Mouse (Mus musculus) cerebellum, postnatal 25 days (tissue): Measurements from ENCODE around the gene Abhd5.
A peak's percentile ranks its signal among the peaks of the same experiment; 100 is the strongest.

Experiments
- DNase-seq, 2 experiments: peaks; one replicate each; pipeline ENCODE4 v3.0.0; 2021; ENCODE audit warnings: mixed read lengths in 2 of 2

Gene Abhd5

DNA sequence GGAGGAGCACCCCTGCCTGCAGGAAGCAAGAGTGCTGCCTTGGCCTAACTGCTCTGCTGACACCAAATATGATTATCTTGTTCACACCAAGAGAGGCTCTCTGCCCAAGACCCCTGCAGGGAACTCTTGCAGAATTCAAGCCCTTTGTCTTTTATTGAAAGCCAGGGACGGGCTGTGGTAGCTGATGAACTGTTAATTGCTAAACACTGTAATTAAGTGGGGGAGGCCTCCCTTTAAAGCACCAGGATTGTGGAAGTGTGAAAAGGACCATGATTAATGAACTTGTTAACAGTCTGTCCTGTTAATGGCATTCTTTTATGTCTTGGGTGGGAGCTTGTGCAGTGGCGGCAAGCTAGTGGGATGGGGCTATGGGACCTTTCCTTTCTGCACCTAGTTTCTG, 65.2 kb downstream of the Abhd5 start:
- no peak for DNase-seq

DNA sequence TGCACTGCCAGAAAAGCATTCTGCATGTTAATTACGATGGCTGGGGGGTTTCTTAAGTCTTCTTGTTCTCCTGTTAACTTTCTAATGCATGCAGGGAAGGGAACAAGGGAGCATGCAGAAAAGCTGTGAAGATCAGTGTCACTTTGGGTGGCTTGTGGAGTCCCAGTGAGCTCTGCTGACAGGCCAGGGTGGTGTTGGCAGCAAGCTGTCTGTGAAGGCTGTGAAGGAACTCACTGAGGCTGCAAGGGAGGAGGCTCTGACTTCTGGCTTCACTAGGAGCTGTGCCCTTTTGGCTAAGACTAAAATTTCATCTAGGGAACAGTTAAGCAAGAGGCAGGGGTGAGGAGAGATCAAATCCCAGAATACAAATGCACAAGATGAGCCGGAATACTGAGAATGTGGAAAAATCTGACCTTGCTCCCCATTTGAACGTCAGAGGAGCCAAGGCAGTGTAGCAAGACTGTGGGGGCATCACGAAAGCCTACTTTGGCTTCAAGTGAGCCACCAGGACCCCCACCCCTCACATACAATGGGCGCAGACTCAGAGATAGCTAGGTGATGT, 68.9 kb downstream of the Abhd5 start:
- no peak for DNase-seq

DNA sequence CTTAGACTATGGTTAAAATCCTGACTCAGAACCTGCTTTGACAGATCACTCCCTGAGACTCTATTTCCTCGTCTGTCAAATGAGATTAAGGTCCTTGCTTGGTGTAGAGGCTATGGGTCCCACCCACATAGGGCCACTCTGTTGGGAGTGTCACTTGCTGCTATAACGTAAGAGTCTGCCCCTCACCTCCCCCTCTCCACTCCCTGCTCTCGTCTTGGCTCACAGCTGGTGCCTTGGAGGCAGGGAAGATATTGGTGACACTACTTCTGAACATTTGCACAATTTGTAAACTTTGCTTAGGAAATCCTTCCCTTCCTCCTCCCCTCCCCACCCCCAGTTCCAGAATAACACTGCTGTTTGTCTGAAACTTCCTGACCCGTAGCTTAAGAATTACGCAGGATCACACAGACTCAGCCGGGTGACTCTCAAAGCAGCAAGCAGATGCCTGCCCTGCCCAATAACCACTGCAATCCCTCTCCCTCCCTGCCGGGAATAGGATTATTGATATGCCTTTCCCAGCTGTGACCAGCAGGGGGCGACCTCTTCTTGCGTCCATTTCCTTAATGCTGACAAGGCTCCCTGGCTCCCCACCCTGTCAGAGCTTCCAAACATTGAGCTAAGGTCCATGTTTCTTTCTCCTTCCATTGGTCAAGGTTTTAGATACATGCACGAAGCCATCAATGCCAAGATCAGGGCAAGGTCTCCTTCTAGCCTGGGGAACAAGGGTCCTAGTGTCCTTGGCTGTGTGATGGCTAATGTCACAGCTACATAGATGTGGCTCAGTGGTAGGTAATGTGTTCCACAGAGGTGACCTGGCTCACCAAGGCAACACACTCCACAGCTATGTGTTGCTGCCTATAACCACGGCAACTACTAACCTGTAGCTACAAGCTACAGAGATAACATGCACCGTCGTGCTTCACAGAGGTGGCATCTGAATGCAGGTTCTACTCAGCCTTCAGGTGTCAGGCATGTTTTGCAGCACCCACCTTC, 69.7 kb downstream of the Abhd5 start:
- DNase-seq = peak; percentile 71 to 82

DNA sequence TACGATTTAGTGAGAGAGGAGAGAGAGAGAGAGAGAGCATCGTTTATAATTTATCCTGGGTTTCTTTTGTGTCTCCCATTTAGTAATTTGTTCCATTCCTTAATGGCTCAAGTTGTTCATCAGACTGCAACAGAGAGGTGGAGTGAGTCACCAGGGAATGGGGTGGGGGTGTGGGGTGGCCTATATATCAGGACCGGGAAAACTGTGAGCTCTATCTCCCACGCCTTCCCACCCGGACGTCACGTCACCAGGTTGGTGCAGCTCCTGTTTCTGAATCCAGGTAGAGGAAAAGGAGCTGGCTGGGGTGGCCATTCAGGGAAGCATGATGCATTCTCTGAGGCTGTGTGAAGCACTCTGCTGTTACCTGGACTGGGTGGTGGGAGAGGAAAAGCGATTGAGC, 70.5 kb downstream of the Abhd5 start:
- no peak for DNase-seq

DNA sequence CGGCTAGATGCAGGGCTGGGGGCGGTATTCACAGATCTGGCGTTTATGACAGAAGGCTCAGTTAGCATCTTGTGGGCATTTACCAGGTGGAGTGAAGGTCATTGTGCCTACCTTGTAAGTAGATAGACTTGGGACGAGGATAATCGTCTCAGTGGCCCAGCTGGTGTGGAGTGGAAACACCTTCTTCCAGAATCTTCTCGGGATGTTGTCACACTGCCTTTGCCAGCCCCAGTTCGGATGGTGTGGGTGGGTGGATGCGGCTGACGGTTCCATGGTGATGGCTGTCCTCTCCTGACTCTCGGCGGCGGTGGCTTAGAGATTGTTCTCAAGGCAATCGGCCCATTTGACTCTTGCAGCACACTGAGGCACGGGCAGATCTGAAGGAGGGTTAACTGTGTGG, 71.3 kb downstream of the Abhd5 start:
- DNase-seq = no peak

DNA sequence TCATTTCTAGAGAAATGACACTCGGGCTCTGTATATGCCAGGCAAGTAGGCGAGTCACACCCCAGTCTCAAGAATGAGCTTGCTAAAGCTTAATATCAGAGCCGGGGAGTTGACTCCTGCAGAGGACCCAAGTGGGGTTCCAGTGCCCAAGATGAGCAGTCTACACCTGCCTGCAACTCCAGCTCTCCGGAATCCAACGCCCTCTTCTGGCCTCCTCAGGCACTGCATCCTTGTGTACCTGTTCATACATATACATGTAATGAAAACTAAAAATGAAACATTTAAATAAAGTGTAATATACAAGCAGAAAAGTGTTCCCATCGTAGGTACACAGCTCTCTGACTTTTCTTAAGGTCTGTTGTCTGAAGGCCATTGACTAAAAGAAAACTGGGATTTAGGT, 71.7 kb downstream of the Abhd5 start:
- peak in 1 of 2 experiments; percentile 12 for DNase-seq

DNA sequence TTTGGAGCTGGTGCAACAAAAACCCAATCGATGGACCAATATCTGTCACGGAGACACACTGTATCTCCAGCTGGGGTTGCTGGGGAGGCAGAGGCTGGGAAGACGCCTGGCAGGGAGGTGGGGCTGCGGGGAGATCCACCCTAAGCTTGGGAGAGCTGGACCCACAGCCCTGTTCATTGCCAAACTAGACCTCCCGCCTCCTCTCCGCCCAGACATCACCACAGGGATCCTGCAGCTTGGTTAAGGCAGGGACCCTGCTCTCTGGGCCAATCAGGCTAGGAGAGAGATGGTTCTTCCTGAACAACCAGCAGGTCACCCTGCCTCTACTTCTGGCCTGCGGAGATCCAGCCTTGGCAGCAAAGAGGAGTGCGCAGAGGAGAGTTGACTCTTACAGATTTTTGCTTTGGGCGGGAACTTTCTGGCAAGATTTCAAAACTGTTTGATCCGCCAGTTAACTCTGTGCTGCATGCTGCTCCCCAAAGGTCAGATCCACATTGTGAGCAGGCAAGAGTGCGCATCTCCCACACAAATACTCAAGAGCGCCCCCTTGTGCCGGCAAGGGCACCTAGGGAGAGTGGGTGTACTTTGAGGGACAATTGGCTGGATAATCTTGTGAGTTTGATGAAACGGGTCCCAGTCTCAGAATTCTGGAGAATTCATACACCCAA, 73.7 kb downstream of the Abhd5 start:
- DNase-seq = peak; percentile 18 to 56

DNA sequence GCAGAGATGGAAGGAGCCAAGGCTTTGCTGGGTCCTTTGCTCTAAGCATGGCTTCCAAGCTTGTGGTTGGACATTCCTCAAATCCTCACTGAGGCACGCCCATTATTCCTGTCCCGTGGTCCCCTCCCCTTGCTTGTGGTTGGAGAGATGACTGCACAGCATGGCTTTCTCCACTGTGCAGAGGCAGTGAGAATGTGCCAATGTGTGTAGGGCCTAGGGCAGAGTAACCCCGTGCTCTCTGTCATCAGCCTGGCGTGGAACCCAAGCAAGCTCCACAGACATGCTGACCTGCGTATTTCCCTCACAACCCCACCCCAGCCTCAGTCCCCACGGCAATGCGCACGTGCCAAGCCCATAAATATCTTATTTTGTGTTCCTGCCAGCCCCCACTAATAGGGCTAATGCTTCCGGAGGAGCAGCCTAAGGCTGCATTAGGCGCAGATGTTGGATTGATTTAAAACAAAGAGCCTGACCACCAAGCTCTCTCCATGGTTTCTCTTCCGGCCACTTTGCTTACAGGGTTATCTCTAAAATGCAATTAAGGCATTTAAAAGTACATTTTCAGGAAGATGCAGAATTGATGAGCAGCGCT, 77.7 kb downstream of the Abhd5 start:
- DNase-seq = no peak

DNA sequence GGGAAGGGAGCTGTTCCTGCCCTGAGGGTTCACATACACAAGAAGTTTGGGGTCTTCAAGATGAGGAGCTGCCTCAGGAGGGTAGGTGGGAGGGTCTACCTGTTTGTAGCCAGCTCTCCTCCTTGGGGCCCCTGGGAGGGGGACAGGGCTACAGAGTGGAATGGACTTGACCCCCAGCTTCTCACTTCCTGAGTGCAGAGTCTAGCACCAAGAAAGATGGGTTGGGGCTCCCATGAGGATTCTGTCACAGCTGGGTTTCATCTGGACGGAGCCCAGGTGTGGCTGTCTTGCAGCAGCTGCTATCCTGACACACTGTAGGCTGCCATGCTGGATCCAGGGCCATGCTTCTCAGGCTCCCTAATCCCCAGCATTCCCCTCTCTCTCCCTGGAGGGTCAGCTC, 78.3 kb downstream of the Abhd5 start:
- no peak for DNase-seq
